Mouse (Mus musculus) lung, postnatal 36 days (tissue): ENCODE data around the gene Pax8.
A peak's percentile ranks its signal among the peaks of the same experiment; 100 is the strongest.

Experiments
- DNase-seq: peaks from one replicate; pipeline ENCODE4 v3.0.0; 2022; ENCODE audit warnings: mixed read lengths

Pax8 gene

DNA sequence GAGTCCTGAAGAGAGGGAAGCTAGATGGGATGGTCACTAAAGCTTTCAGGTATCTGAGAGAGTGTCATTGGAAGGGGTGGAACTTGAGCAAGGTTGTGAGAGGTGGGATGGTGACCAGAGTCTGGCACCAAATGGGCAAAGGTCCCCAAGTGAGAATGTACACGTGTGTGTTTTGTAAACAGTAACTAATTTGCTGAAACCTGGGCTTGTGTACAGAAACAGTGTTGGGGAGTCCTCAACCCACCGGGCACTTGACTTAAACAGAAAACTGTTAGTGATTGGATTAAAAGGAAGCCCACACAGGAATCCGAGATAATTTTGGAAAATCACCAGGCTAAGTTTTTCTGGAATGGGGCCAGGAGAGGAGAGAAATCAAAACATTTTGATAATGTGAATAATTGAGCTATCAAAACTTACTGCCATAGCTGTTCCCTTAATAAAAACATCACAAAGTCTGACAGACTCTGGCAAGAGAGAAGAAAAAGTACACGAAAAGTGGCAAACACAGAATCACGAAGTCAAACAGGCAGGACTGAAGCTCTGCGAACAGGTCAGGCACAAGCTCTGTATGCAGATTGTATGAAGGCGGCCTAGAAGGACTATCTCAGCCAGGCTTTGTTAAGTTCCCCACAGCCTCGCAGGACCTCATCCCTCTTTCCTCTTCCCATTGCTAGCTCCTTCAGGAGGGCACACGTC is 15.1 kb downstream of the Pax8 start:
- DNase-seq, result no peak

DNA sequence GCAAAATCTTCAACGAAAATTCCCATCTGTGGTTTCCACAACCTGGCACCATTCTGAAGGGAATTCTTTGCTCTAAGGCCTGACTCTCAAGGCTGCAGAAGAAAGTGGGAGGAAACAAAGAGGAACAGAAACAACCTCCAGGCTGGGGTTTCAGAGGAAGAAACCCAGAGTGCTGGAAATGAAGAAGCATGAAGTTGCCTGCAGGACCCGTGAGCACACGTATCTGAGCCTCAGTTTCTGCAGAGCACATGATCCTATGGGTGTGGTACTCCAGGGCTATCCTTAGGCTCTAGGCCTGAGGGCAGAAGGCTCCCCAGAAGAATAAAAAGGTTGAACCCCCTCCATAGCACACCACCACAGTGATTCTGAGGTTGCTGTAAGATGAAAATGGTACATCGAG is 18.6 kb downstream of the Pax8 start:
- no peak for DNase-seq

DNA sequence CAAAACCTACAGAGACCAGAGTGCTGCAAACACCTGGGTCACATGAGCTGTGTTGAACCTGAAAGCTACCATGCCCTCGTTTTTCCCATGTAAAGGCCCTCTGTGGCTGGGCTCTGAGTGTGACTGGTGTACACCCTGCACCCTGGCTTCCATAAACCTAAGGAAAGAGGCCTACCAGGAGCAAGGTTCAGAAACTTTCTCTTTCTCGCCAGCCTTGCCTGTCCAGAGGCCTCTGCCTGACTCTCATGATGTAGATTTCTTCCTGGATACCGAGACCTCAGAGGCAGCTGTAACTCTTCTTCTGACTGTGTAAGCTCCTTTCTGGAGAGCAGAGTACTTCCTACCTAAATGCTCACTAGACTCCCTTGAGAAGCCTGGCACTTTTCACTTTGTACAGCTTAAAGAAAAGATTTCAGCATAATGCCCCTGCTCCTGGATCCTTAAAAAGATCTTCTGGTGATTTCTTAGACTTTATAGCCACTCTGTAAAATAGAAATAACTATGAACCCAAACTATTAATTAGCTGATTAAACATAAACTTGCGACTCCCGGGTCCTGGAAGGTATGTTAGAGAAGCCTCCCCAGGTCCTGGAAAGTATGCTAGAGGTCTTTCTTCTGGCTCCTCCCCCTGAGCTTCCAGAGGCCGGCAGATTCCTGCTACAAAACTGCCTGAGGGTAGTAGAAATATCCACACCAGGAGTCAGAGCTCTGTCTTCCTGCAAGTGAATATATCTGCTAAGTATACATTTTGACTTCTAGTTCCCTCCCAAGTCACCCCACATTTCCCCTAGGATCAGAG is 20.1 kb downstream of the Pax8 start:
- no peak for DNase-seq

DNA sequence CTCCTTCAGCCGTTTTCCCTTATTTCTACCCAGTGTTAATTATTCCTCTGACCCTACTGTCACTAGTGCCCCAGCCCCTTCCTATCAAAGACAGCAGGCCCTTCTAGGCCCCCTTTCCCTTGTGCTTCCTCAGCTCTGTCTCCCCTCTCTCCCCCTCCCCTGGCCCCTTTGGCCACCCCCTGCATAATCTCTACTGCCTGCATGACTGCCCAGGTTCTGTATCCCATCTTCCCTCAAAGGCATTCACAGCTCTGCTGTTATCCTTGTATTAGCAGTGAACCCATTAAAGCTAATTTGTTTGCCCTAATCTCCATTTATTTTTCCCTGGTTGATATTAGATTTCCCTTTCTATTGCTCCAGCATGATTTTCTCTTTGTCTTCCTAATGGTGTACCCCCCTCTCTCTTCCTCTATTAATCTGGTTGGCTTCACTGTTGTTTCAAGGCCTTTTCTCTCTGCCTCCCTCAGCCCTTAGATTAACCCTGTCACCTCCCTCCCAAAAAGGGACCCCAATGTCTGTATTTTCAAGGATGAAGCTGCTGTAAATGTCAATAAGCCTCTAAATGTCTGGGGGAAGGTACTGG is 20.9 kb downstream of the Pax8 start:
- no peak for DNase-seq

DNA sequence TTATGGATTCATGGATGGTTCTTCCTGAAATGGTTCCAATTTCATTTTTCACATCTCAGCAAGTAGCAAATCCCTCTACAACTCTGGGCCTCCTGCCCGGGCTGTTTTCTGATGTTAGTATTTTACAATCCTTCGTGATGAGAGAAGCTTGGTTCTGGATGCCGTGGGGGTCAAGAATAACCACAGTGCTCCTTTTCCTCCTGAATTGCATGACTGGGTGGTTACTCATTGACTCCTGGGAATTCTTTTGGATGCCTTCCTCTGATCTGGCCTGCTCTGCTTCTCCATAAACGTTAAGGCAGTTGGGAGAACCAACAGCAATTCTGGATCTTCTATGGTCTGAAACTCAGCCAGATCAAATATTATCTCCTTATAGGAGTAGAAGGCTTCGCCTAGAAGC is 22.2 kb downstream of the Pax8 start:
- no peak for DNase-seq

DNA sequence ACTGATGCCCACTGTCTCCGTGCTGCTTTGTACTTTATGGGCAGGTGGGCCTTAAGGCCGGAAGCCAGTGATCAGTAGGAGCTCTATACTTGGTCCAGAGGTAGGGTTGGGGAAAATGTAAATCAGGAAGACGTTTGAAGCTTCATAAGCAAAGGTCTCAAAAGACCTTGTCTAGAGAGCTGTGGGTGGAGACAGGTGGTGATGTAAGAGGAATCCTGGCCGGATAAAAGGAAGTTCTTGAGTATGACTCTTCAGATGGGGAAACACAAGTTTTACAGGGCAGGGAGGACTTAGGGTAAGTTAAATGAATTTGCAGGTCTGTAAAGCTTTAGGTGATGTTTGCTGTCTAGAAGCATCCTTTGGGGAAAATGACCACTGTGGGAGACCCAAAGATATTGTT is 26.3 kb downstream of the Pax8 start:
- no peak for DNase-seq

DNA sequence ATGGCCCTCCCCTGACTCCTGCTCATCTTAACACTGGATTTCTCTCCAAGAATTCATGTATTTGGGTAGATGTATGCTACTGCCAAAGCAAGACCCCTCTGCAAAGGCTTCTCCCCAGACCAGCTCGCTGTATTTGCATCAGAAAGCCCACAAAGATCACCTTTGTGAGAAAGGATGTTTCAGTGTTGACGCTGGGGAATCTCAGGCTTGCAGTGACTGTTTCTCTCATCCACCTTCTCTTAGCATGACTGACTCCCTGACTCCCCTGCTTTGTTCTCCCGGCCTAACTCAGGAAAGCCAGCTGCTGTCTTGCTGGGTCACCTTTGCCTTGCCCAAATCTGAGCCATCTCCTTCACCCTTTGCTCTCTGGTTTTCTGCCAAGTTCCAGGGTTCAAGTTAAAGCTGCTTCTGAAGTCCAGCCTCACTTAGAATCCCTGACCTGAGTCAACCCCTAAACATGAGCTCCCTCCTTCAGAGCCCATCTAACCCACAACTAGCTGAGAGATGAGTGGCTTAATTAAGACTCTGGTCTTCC is 32.1 kb downstream of the Pax8 start:
- no peak for DNase-seq

DNA sequence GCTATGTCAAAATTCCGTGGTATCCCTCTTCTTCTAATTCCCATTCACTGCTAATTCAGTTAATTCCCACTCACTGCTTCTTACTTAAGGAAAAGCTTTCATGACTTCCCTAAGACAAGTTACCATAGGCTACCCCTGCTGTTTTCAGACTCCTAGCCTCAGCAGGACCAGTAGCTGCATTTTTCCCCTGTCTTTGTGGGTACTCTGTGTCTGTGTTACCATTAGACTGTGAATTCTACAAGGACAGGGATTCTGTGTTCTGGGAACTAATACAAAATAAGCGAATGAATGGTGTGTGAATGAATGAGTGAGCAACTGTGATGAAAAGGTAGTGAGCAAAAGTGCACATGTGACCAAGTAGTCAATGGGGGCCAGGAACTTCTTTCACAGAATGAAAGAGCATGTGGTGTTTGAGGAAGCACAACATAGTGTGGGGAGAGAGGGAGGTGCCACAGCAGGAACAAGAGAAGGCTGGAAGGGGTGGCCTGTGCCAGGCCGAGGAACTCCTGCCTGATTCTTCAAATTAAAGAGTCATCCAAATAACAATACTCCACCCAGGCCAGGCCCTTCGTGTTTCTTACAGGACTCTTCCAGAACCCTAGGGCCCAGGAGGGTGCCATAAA is 33.0 kb downstream of the Pax8 start:
- no peak for DNase-seq

DNA sequence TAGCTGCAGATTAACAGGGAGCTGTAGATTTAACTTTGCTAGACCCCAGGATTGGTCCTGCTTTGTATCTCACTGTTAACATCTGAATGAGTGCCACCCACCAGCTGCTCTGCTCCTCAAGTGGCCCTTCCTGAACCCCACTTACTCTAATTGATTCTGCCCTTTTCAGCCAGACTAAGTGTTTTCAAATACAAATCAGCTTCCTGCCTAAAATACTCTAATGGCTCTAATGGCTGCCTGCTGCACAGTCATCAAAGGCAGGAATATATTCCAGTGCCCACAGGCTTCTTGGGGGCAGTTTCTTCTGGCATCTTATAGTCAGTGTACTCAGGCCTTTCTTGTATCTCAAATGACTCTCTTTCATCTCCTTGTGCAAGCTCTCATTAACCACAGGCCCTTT is 33.5 kb downstream of the Pax8 start:
- no peak for DNase-seq

DNA sequence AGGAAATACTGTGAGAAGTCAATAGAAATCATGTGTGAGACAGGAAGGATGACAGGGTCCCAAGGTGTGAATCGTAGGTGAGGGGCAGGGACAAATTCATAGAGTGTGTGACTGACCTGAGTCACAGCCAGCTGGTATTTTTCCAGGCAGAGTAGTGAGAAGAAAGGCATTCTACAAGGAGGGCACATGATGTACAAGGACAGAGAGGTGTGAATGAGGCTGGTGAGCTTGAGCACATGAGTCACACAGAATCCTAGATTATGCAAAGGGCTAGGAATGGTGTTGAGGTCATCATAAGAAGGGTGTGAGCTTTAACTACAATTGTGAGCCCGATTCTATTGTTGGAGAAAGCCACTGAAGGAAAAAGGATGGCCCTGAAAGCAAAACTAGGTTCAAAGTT is 35.3 kb downstream of the Pax8 start:
- no peak for DNase-seq

DNA sequence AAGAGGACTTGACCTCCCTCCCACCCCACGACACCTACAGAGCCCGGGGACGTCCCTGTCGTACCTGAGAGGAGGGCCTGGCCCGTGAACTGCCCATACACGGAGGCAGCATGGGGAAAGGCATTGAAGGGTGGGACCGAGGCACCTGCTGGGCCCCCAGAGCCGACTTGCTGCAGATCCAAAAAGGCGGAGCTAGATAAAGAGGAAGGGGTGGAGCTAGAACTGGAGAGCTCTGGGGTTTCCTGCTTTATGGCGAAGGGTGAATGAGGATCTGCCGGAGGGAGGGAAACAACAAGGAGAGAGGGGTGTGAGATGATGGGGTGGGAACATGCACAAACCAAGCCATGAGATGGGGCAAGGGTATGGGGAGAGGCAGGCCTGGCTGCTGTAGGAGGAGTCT is 39.7 kb downstream of the Pax8 start:
- DNase-seq, result no peak

DNA sequence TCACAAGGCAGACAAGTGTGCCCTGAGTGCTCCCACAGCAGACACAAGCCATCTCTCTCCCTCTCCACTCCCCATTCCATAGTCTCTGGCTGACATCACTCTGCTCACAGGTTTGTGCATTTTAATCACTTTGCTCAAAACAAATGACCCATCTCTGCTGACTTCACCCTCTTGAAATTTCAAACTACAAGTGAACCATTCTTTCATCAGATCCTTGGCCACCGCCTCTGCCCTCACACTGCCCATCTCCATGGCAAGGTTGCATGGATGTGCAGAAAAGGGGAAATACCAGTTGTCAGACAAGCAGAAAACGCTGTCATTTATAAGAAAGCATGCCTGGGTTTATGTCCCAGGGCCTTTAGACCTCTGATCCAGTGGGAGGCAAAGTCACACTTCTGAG is 40.7 kb downstream of the Pax8 start:
- no peak for DNase-seq

DNA sequence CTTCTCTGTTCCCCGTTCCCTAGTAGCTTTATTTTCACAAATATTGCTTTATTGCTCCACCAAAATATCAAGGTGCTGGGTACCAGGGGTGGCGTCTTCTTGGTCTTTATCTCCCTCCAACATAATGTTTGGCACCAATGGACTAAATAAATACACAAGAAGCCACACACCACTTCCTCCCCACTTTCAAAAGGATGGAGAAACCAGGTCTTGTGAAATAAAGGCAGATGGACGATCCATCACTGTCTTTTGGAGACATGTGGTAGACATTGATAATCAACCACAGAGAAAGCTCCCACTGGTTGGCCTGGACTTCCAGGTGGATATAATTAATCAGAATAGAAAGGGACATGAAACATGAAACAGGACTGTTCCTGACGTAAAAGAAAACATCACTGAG is 45.6 kb downstream of the Pax8 start:
- no peak for DNase-seq

DNA sequence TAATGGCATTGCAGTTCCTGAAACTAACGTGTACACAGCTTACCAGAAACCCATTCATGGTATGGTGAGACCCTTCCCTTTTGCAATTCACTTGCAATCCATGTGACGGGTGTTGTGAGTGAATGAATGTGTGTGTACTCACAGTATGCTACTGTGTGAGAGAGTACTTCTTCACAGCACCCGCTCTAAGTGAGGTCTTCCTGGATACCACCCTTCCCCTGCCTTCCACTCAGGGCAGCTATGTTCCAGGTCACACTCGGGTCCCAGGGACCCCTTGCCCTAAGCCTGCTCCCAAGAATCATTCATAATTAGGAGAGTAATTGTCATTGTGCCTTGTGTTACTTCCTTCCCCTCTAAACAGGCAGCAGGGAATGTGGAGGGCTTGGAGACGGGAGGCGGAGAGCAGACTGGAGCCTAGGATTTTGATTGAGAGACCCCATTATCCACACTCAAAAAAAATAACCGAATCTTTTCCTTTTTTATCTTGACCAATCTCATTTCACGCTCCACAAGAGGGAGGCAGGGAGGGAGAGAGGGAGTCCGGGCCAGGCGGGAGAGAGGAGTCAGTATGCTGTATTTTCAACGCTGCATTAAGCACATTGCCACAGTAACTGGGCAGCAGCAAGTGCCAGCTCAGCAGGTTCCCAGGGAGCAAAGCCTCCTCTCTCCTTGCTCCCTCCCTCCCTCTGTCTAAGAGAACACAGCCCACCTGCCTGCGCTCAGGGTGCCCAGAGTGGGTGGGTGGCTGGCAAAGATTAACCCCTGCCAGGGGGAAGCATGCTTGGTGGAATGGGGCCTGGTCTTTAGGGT is 47.3 kb downstream of the Pax8 start:
- DNase-seq, result no peak

DNA sequence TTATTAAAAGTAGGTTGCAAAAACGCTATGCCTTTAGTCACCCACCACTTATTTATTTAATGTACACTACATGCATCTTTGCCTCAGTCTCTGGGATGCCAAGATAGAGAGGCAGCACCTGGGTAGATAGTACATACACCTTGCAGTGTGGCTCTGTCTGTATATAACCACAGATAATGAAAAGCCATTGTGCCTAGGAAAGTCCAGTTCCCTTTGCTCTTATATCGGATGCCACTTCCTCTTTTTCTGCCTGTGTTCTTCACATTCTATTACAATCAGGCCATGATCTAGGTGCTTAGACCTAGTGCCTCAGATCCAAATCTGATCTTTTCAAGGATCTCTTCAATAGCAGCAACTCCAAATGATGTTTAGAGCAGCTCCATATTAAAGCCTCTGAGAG is 49.8 kb downstream of the Pax8 start:
- DNase-seq, result no peak

DNA sequence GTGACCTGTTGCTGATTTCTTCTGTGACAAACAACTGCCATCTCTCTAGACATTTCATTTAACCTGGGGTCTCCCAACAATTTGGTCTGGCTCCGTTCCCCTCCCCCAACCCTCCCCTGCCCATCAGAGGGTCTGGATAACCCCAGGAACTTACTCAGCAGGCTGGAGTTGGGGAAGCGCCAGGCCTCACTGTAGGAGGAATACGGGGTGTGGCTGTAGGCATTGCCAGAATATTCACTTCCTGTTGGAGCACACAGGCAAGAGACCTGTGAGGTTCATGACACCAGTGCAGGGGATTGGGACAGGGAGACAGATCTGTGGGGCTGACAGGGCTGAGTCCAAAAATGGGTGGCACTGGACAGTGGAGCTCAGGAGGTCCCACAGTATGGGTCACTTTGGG is 52.6 kb downstream of the Pax8 start:
- no peak for DNase-seq

DNA sequence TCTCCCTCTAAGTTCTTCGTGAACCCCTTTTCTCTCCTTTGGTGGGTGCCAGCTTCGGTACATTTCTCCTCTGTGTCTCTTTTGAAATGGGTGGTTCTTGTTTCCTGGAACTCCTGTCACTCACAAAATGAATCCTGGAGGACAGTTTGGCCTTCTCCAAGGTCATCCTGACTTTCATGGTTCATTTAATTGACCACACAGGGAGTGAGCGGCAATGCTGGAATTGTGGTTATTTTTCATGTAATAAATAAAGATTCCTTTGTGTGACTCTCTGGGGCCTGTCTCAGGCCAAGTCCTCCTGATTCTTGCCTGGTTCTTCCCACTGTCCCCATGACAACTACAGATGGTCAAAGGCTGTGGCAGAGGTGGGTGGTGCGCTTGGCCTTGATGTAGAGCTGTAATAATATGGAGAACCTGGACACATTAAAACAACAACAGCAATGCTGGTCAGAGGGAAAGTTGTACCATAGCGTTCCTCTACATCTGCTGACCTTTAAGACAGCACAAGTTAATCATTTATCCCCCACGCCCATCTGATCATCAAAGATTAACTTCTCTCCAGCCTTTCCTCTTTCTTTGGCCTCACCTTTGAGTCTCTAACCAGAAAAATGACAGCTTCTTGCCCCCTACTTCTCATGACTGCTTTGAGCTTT is 54.1 kb downstream of the Pax8 start:
- no peak for DNase-seq

DNA sequence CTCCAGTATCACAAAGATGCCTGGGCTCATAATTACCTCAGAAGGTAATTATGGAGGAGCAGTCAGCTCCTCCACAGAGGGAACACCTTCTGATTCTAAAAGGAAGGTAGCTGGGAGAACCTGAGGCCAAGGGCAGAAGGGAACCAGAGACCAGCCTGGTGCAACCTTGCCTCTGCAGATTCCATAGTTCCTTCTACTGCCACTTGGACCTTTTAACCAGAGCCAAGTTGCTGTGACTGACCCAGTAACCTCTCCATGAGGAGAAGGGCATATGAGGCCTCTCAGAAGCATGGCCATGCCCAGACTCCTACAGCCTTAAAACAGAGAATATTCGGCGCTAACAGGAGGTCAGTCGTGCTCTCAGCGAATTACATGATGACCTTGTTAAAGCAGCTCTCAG is 57.8 kb downstream of the Pax8 start:
- no peak for DNase-seq

DNA sequence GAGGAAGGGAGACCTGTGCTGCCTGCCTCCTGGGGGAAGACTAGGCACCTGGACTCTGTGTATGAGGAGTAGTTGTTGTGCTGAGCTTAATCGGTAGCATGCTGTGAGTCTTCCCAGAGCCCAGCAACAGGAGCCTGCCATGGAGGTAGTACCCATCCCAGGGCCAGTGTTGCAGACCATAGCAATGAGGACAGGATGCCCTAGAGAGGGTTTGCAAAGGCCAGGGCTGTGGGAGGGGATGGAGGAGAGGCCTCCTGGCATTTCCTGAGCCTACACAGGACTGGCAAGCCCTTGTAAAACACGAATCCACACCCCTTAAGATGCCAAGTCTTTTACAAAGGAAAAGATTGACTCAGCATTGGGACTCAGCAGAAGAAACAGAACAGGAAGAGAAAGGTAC is 58.3 kb downstream of the Pax8 start:
- DNase-seq, result no peak

DNA sequence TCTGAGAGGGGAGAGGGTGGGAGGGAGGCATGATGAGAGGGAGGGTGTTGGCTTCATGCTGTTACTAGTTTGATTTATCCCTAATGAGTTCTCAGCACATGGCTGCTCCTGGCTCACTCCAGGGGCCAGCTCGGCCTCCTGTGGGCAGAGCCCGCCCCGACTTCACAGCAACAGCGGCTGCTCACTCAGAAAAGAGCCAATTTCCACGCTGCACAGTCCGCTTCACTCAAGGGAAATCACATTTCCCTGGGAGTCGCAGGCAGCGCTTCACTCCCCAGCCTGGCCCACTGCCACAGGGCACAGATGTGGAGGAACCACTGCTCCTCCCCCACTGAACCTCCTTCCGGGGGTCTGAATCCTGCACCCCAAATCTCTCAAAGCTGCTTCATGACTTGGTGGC is 58.7 kb downstream of the Pax8 start:
- DNase-seq, result no peak

DNA sequence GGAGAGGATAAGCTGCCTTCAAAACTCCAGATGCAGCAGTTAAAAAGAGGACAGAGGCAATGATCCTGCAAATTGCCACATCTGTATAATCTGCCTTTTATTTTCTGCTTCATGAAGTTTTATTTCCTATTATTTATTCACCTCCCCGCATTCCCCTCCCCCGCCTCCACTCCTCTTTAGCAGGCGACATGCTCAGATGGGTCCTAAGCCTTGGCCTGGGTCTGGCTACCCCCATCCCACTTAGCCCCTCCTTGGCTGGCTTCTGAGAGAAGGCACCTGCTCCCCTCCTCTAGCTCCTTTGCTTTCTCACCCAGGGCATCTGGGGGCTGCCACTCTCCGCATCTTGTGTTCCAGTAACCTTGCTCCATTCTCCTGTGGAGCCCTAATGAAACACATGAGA is 61.7 kb downstream of the Pax8 start:
- DNase-seq, result no peak

DNA sequence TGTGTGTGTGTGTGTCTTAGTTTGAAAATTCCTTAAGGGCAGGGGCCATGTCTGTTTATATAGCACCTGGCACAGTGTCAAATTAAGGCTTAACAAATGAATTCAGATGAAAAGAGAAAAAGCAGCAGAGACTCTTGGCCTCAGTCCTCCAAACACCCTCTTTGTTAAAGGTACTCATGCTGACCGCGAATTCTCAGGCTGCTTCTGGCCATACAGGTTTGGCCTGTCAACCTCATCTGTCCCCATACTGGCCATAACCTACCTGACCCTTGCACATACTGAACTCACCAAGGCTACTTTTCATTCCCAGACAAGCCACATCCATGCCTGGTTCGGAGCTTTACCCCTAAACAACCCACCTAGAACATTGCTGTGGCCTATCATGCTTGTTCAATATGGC is 62.2 kb downstream of the Pax8 start:
- peak; percentile 4 for DNase-seq
